Mouse (Mus musculus): Measurements from ENCODE around the gene Hoxd13. TPM values are rescaled to one million over a fixed set of nuclear protein-coding genes. Genes with fewer than 3 reads are reported as not detected.

Gene Hoxd13
- polyA plus RNA-seq, 2 experiments = 54.6 to 109 TPM

- ATAC-seq (ENCODE audit: low FRiP score, low read depth) = no peak
- no peak for DNase-seq (ENCODE audit: low spot score)
- Histone ChIP-seq H3K4me3 (replicated peaks; ENCODE audit: low read length) (peak overlapping the region; percentile 74), H3K9ac (ENCODE audit: low read depth, low read length, severe bottlenecking) (peak overlapping the region; percentile 99), H3K4me2 (replicated peaks; ENCODE audit: low read depth, low read length, severe bottlenecking) (peak overlapping the region; percentile 96), H3K27ac (replicated peaks; ENCODE audit: low read depth, low read length) (peak overlapping the region; percentile 96), H3K4me1 (ENCODE audit: control insufficient read depth, insufficient read depth, low read length) (peaks cover 12% of the 10 kb centered on the region), H3K9me3 (ENCODE audit: control insufficient read depth, low read length) (no peaks in the 10 kb centered on the region), H3K36me3 (ENCODE audit: control insufficient read depth, insufficient read depth, low read length) (peaks cover 9% of the 10 kb centered on the region), H3K27me3 (ENCODE audit: control insufficient read depth, insufficient read depth, low read length) (peaks cover 30% of the 10 kb centered on the region; the same call in 1 of the 2 replicates)
- TF ChIP-seq POLR2A (IDR thresholded peaks at IDR 0.05; ENCODE audit: borderline replicate concordance, extremely low read depth, insufficient read depth, insufficient read length) = no peak
- WGBS = 1% methylated on average over 14 of the region's 14 CpGs
Measured at GRCm38 (mm10) chr2:74669650-74670235, 1.6 kb downstream of the Hoxd13 start.

- peaks cover 12% of the 10 kb centered on the region for H3K4me1 ChIP-seq (ENCODE audit: control insufficient read depth, insufficient read depth, low read length)
- H3K36me3 ChIP-seq (ENCODE audit: control insufficient read depth, insufficient read depth, low read length) = peaks cover 9% of the 10 kb centered on the region
- no peak for TF ChIP-seq POLR2A (IDR thresholded peaks at IDR 0.05; ENCODE audit: borderline replicate concordance, extremely low read depth, insufficient read depth, insufficient read length)
- H3K27me3 ChIP-seq (ENCODE audit: control insufficient read depth, insufficient read depth, low read length) = peaks cover 24% of the 10 kb centered on the region; the same call in 1 of the 2 replicates
- peak overlapping the region; percentile 74 for H3K4me3 ChIP-seq (replicated peaks; ENCODE audit: low read length)
- no peaks in the 10 kb centered on the region for H3K9me3 ChIP-seq (ENCODE audit: control insufficient read depth, low read length)
- peak overlapping the region; percentile 99 for H3K9ac ChIP-seq (ENCODE audit: low read depth, low read length, severe bottlenecking)
- peak overlapping the region; percentile 97 for H3K27ac ChIP-seq (replicated peaks; ENCODE audit: low read depth, low read length)
- ATAC-seq (ENCODE audit: low FRiP score, low read depth) = no peak
- DNase-seq (ENCODE audit: low spot score) = no peak
- peak overlapping the region; percentile 96 for H3K4me2 ChIP-seq (replicated peaks; ENCODE audit: low read depth, low read length, severe bottlenecking)
- WGBS = 15% methylated on average over 3 of the region's 3 CpGs
Measured at GRCm38 (mm10) chr2:74670632-74671188, 2.6 kb downstream of the Hoxd13 start.

DNA sequence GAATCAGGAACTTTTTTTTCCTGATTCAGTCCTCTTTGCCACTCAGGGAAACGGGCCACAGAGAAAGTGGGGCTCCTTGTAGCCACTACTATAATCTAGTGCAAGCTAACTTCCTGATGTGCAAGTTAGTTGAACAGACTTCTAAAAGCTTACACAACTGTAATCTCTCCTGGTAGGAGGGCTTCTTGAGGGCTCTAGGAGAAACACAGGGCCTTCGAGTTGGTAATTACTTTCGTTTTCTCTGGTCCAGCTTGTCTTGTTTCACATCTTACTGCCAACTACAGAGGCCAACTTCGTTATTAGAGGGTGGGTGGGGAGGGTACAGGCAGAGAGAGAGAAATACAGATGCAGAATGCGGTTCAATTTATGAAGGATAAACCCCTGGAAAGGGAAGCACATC lies 3.7 kb downstream of the Hoxd13 start:
- ATAC-seq (ENCODE audit: low FRiP score, low read depth) = no peak
- DNase-seq (ENCODE audit: low spot score) = no peak
- 15% methylated on average over 5 of the region's 5 CpGs for WGBS
- Histone ChIP-seq H3K27ac (replicated peaks; ENCODE audit: low read depth, low read length) (peak overlapping the region; percentile 97), H3K9me3 (ENCODE audit: control insufficient read depth, low read length) (no peaks in the 10 kb centered on the region), H3K4me1 (ENCODE audit: control insufficient read depth, insufficient read depth, low read length) (peaks cover 12% of the 10 kb centered on the region), H3K9ac (ENCODE audit: low read depth, low read length, severe bottlenecking) (peak overlapping the region; percentile 99), H3K4me2 (replicated peaks; ENCODE audit: low read depth, low read length, severe bottlenecking) (peak overlapping the region; percentile 96), H3K4me3 (replicated peaks; ENCODE audit: low read length) (peak overlapping the region; percentile 74), H3K36me3 (ENCODE audit: control insufficient read depth, insufficient read depth, low read length) (peaks cover 9% of the 10 kb centered on the region), H3K27me3 (ENCODE audit: control insufficient read depth, insufficient read depth, low read length) (peaks cover 31% of the 10 kb centered on the region; the same call in 1 of the 2 replicates)
- no peak for TF ChIP-seq POLR2A (IDR thresholded peaks at IDR 0.05; ENCODE audit: borderline replicate concordance, extremely low read depth, insufficient read depth, insufficient read length)

DNA sequence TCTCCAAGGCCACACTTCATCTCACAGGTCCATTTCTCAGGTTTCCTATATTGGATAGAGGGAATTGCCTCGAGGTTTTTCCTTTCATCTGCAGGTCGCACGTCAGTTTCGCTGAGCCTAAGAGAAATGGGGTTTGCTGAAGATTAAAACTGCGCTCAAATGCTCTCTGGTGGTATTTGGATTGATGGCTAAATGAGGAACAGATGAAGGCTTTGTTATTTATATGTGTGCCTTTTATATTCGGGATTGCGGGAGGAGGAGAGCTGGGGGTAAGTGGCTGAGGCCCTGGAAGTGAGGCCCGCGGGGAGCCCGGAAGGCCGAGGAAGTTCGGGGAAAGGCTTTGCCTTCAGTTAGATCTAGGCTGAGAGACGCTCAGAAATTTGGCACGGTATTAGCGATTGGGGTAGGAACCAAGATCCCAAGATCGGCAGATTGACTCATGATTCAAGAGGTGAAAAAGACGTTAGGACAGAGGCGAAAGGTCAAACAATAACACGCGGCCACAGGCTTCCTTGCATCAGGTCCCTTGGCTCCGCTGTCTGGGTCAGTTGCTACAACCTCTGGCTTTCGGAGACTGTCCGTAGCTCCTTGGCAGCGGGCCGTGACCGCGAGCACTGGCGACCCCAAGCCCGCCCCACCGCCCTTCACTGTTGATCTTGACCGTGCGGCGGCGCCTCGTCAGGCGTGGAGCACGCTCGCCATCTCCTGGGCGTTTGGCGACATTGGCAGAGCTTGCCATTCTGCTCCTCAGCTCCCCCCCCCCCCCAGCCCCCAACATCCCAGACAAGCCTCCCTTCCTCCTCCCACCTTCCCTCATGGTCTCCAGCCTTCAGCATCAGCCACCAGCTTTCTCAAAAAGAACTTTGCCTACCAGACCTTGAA lies 4.6 kb downstream of the Hoxd13 start:
- peaks cover 30% of the 10 kb centered on the region; the same call in 1 of the 2 replicates for H3K27me3 ChIP-seq (ENCODE audit: control insufficient read depth, insufficient read depth, low read length)

DNA sequence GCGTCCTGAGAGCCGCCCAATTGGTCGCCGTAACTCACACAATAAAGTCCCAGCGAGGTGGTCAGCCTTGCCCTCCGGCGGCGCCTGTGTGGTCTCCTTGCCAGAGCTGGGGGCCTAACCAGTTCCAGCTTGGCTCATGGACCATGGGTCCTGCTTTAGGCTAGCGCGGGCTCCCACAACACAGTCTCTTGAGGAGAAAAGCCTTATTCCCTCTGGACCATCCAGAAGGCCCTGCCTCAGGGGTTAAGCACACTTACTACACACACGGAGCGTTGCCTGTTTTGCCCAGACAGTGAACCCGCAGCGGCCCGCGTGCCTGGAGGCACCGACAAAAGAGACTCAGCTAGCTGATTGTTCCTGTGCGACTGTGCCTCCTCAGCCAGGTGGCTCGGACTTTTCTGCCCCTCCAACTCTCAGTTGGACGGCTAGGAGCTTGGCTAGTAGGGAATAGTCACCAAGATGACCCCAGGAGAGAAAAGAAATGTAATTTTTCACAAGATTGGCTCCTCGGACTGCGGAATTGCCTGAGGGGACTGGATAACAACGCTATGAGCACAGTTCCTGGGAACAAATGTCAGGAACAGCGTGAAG lies 5.8 kb downstream of the Hoxd13 start:
- H3K4me3 ChIP-seq (replicated peaks; ENCODE audit: low read length) = peak overlapping the region; percentile 74
- H3K4me1 ChIP-seq (ENCODE audit: control insufficient read depth, insufficient read depth, low read length) = peaks cover 17% of the 10 kb centered on the region
- ATAC-seq (ENCODE audit: low FRiP score, low read depth) = no peak
- peaks cover 24% of the 10 kb centered on the region; the same call in 1 of the 2 replicates for H3K27me3 ChIP-seq (ENCODE audit: control insufficient read depth, insufficient read depth, low read length)
- H3K9me3 ChIP-seq (ENCODE audit: control insufficient read depth, low read length) = no peaks in the 10 kb centered on the region
- 5% methylated on average over 24 of the region's 24 CpGs for WGBS
- peak overlapping the region; percentile 96 for H3K4me2 ChIP-seq (replicated peaks; ENCODE audit: low read depth, low read length, severe bottlenecking)
- TF ChIP-seq POLR2A (IDR thresholded peaks at IDR 0.05; ENCODE audit: borderline replicate concordance, extremely low read depth, insufficient read depth, insufficient read length) = 0 out of 2 replicates have a peak, but pooled peaks have one; percentile 16
- H3K9ac ChIP-seq (ENCODE audit: low read depth, low read length, severe bottlenecking) = peak overlapping the region; percentile 99
- H3K27ac ChIP-seq (replicated peaks; ENCODE audit: low read depth, low read length) = peak overlapping the region; percentile 97
- peaks cover 9% of the 10 kb centered on the region for H3K36me3 ChIP-seq (ENCODE audit: control insufficient read depth, insufficient read depth, low read length)
- DNase-seq (ENCODE audit: low spot score) = no peak

More for the DNA sequence above, 4.6 kb downstream of the Hoxd13 start:
- peak; percentile 48 for ATAC-seq (ENCODE audit: low FRiP score, low read depth)
- peak; percentile 82 for DNase-seq (ENCODE audit: low spot score)
- Histone ChIP-seq H3K36me3 (ENCODE audit: control insufficient read depth, insufficient read depth, low read length) (peaks cover 9% of the 10 kb centered on the region), H3K4me3 (replicated peaks; ENCODE audit: low read length) (peak overlapping the region; percentile 74), H3K4me2 (replicated peaks; ENCODE audit: low read depth, low read length, severe bottlenecking) (peak overlapping the region; percentile 96), H3K4me1 (ENCODE audit: control insufficient read depth, insufficient read depth, low read length) (peaks cover 12% of the 10 kb centered on the region), H3K27ac (replicated peaks; ENCODE audit: low read depth, low read length) (peak overlapping the region; percentile 97), H3K9me3 (ENCODE audit: control insufficient read depth, low read length) (no peaks in the 10 kb centered on the region), H3K9ac (ENCODE audit: low read depth, low read length, severe bottlenecking) (peak overlapping the region; percentile 99)
- TF ChIP-seq POLR2A (IDR thresholded peaks at IDR 0.05; ENCODE audit: borderline replicate concordance, extremely low read depth, insufficient read depth, insufficient read length) = no peak
- WGBS = 2% methylated on average over 40 of the region's 40 CpGs
